Mouse (Mus musculus) heart, adult 2 months (tissue): ENCODE measurements around the gene Ppme1. TPM values are rescaled to one million over a fixed set of nuclear protein-coding genes. Genes with fewer than 3 reads are reported as not detected.

Source experiments
- DNase-seq, 2 experiments: peaks; one replicate each; pipeline ENCODE4 v3.0.0; 2021
- H3K27ac ChIP-seq: fragments of 200-600 bp; 2 replicates; pipeline ENCODE4 v1.8.1; 2022
- H3K27me3 ChIP-seq: fragments of 200-500 bp; 2 replicates; pipeline ENCODE4 v1.6.1; 2012; ENCODE audit warnings: mild to moderate bottlenecking, low read length, inconsistent platforms, mixed read lengths; ENCODE audit not compliant: control insufficient read depth, insufficient read depth
- H3K36me3 ChIP-seq: fragments of 200-500 bp; 2 replicates; pipeline ENCODE4 v1.6.1; 2012; ENCODE audit warnings: low read length, inconsistent platforms; ENCODE audit not compliant: control insufficient read depth, insufficient read depth
- H3K4me1 ChIP-seq: fragments of 200-500 bp; 2 replicates; pipeline ENCODE4 v1.6.1; 2011; ENCODE audit warnings: low read length; ENCODE audit not compliant: control insufficient read depth, insufficient read depth
- H3K4me3 ChIP-seq: fragments of 200-600 bp; 2 replicates; pipeline ENCODE4 v1.8.1; 2022
- H3K79me2 ChIP-seq: fragments of 200-500 bp; replicated peaks from 2 replicates; pipeline ENCODE4 v1.6.1; 2012; ENCODE audit warnings: mild to moderate bottlenecking, inconsistent platforms, low read length, moderate library complexity, mixed read lengths; ENCODE audit not compliant: control insufficient read depth, insufficient read depth
- H3K9ac ChIP-seq: fragments of 200-500 bp; 2 replicates; pipeline ENCODE4 v1.6.1; 2012; ENCODE audit warnings: low read depth, mild to moderate bottlenecking, control low read depth, inconsistent platforms, low read length, mixed read lengths
- CTCF ChIP-seq: fragments of 200-600 bp; IDR thresholded peaks from 2 replicates; pipeline ENCODE4 v1.8.1; 2022; ENCODE audit warnings: antibody characterized with exemption, mild to moderate bottlenecking, moderate library complexity
- EP300 ChIP-seq: fragments of 200-500 bp; IDR thresholded peaks from 2 replicates; pipeline ENCODE4 v1.6.1; 2011; ENCODE audit warnings: low read depth, low read length, control low read depth; ENCODE audit not compliant: insufficient read depth
- POLR2A ChIP-seq: fragments of 200-500 bp; IDR thresholded peaks from 2 replicates; pipeline ENCODE4 v1.6.1; 2011; ENCODE audit warnings: mild to moderate bottlenecking, low read depth, low read length, control low read depth; ENCODE audit not compliant: insufficient read depth
- WGBS: fragments of 180-500 bp; shearing (Covaris S2); methylation state at CpG from one replicate; pipeline ENCODE4 v1.1.7; 2018; 5-methylcytosine and 5-hydroxymethylcytosine counted together
- intact Hi-C: fragments of 180-260 bp; cut with DNase I; formaldehyde crosslinking; loops from one replicate; pipeline ENCODE4 v1.15.1; 2025
- polyA plus RNA-seq: library from polyadenylated mRNA; depleted of rRNA; stranded (reverse); fragments of >200 nt; gene quantifications from 2 replicates; pipeline ENCODE4 v1.2.3, GENCODE M21; 2012
- total RNA-seq, 2 experiments: library from RNA; stranded (reverse); gene quantifications; 2 replicates each; pipeline ENCODE4 v1.2.3; 2021

Ppme1 gene
- total and polyA plus RNA-seq, 3 experiments = 32.5 to 80.7 (median 35.8) TPM

DNA sequence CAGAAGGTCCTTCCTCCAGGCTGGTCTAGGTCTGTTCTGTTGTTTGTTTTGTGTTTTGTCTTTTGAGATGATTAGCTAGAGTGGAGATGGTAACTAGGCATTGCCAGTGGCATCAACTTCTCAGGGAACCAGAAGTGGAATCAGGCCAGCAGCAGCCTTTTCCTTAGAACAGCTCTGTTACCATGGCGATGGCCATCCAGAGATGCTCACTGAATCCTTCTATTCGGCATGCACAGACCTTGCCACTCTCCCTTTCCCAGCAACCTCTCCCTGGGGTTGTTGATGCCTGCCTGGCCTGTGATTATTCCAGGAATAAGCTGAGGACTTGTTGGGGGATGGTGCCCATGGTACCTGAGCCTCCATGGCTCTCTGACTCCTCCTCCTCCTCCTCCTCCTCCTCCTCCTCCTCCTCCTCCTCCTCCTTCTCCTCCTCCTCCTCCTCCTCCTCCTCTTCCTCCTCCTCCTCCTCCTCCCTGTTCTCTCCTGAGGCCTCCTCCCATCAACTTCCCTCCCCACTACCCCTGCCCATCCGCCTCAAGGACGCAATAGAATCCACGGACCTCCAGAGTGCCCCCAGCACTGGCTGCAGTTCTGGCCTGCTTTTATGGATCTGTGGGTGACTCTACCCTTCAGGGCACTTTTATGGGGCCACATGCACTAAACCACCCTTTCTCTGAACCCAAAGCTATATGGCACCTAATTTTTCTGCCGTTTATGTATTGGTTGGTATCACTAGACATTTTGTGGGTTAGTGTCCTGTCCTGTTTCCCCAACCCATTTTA, 64.0 kb downstream of the Ppme1 start:
- Histone ChIP-seq H3K27ac (no peak overlapping the region), H3K4me1 (no peaks in the 10 kb centered on the region), H3K4me3 (no peak overlapping the region), H3K9ac (no peak overlapping the region), H3K79me2 (no peaks in the 10 kb centered on the region), H3K36me3 (no peaks in the 10 kb centered on the region), H3K27me3 (no peaks in the 10 kb centered on the region)
- WGBS = 83% methylated on average over 6 of the region's 6 CpGs
- DNase-seq = no peak
- intact Hi-C loops = no loop called here
- TF ChIP-seq EP300 (no peak), POLR2A (no peak), CTCF (no peak)

GRCm38 (mm10) chr7:100305894-100306293, 66.2 kb downstream of the Ppme1 start:
- H3K79me2 ChIP-seq = no peaks in the 10 kb centered on the region
- H3K4me3 ChIP-seq = no peak overlapping the region
- H3K4me1 ChIP-seq = peaks cover 2% of the 10 kb centered on the region
- no peak overlapping the region for H3K9ac ChIP-seq
- WGBS = 89% methylated on average over 9 of the region's 9 CpGs
- H3K27me3 ChIP-seq = no peaks in the 10 kb centered on the region
- TF ChIP-seq POLR2A (no peak), CTCF (no peak), EP300 (no peak)
- intact Hi-C loops = no loop called here
- no peaks in the 10 kb centered on the region for H3K36me3 ChIP-seq
- no peak for DNase-seq
- no peak overlapping the region for H3K27ac ChIP-seq

- Histone ChIP-seq H3K9ac (no peak overlapping the region), H3K4me3 (no peak overlapping the region), H3K27ac (no peak overlapping the region), H3K79me2 (no peaks in the 10 kb centered on the region), H3K27me3 (no peaks in the 10 kb centered on the region), H3K36me3 (no peaks in the 10 kb centered on the region), H3K4me1 (peaks cover 2% of the 10 kb centered on the region)
- peak in 1 of 2 experiments; percentile 50 for DNase-seq
- WGBS = 33% methylated on average over 4 of the region's 4 CpGs
- TF ChIP-seq CTCF (no peak), EP300 (no peak), POLR2A (no peak)
- intact Hi-C loops = no loop called here
Observed at GRCm38 (mm10) chr7:100302316-100302715, 69.8 kb downstream of the Ppme1 start.

DNA sequence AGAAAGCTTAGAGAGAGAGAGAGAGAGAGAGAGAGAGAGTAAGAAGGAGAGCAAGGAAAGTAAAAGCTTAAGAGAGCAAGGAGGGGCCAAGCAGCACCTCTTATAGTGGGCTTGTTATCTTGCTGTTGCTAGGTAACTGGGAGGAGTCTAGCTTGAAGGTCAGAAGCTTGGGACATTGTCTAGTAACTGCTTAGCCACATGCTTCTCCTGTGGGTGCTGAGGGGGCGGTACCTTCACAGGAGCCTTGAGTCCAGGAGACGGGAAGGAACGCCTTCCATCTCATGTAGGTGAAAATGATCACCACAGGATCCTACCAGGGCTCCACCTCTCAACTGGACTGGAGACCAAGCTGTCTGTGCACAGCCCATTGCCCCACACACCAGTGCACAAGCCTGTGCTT, 70.7 kb downstream of the Ppme1 start:
- no peak for DNase-seq
- intact Hi-C loops = no loop called here
- Histone ChIP-seq H3K4me3 (no peak overlapping the region), H3K79me2 (no peaks in the 10 kb centered on the region), H3K27me3 (no peaks in the 10 kb centered on the region), H3K27ac (no peak overlapping the region), H3K36me3 (no peaks in the 10 kb centered on the region), H3K9ac (no peak overlapping the region), H3K4me1 (peaks cover 4% of the 10 kb centered on the region)
- TF ChIP-seq EP300 (no peak), CTCF (no peak), POLR2A (no peak)
- WGBS = 69% methylated on average over 3 of the region's 3 CpGs

- H3K36me3 ChIP-seq = no peaks in the 10 kb centered on the region
- no peak for TF ChIP-seq POLR2A
- no peak for TF ChIP-seq CTCF
- TF ChIP-seq EP300 = no peak
- no peak overlapping the region for H3K27ac ChIP-seq
- no peak overlapping the region for H3K4me3 ChIP-seq
- H3K79me2 ChIP-seq = no peaks in the 10 kb centered on the region
- intact Hi-C loops = no loop called here
- no peak overlapping the region for H3K9ac ChIP-seq
- DNase-seq = no peak
- 78% methylated on average over 14 of the region's 14 CpGs for WGBS
- H3K27me3 ChIP-seq = no peaks in the 10 kb centered on the region
- H3K4me1 ChIP-seq = peaks cover 4% of the 10 kb centered on the region
Observed at GRCm38 (mm10) chr7:100298861-100299510, 73.1 kb downstream of the Ppme1 start.

- 53% methylated on average over 6 of the region's 6 CpGs for WGBS
- no peak for TF ChIP-seq POLR2A
Observed at GRCm38 (mm10) chr7:100296699-100297098, 75.4 kb downstream of the Ppme1 start.

More at GRCm38 (mm10) chr7:100296699-100297098, 75.4 kb downstream of the Ppme1 start:
- Histone ChIP-seq H3K79me2 (no peaks in the 10 kb centered on the region), H3K27me3 (no peaks in the 10 kb centered on the region), H3K36me3 (no peaks in the 10 kb centered on the region), H3K9ac (no peak overlapping the region), H3K4me3 (no peak overlapping the region), H3K4me1 (peaks cover 4% of the 10 kb centered on the region), H3K27ac (no peak overlapping the region)
- intact Hi-C loops = no loop called here
- DNase-seq = no peak
